ENCODE assay signal across 8 mouse cellular contexts in genomic region chr2:26296606-26297195, GRCm38 (mm10). TPM values are rescaled to one million over a fixed set of nuclear protein-coding genes. Genes with fewer than 3 reads are reported as not detected.
DNase-seq lines count a peak whose midpoint lies in the region; ATAC-seq lines count a peak whose summit lies in the region.

No protein-coding gene starts in this region.

- no peak for DNase-seq in lung, postnatal 25 days (ENCODE audit: low spot score)
- peak; percentile 81 to 82 for DNase-seq in layer of hippocampus, postnatal 36 days
- DNase-seq in right cerebral cortex, postnatal 14 days: peak; percentile 71
- DNase-seq in urinary bladder, postnatal 14 days (ENCODE audit: low spot score): no peak
- no peak for DNase-seq in heart, postnatal 4 days

- peak overlapping the region; percentile 43 for H3K9ac ChIP-seq in lung, embryonic 16.5 days (ENCODE audit: low read length)
- no peak overlapping the region for H3K9ac ChIP-seq in embryonic facial prominence, embryonic 15.5 days

- peak; percentile 28 for ATAC-seq in lung, embryonic 16.5 days (ENCODE audit: low read depth)
- ATAC-seq in embryonic facial prominence, embryonic 15.5 days (ENCODE audit: insufficient number of reproducible peaks, low FRiP score, low TSS enrichment, low read depth): no peak
- no peak for ATAC-seq in activated CD4-positive, CD25-positive, alpha-beta regulatory T cell, adult 4 months

- no peaks in the 10 kb centered on the region for H3K27me3 ChIP-seq in lung, embryonic 16.5 days (ENCODE audit: control insufficient read depth, insufficient read depth, low read depth, low read length)
- peaks cover 7% of the 10 kb centered on the region; the same call in 1 of the 2 replicates for H3K27me3 ChIP-seq in embryonic facial prominence, embryonic 15.5 days

- WGBS in lung, embryonic 16.5 days: 21% methylated on average over 6 of the region's 6 CpGs
- 20% methylated on average over 6 of the region's 6 CpGs for WGBS in embryonic facial prominence, embryonic 15.5 days

- no peak overlapping the region for H3K4me2 ChIP-seq in lung, embryonic 16.5 days (ENCODE audit: low read depth, low read length)
- no peak overlapping the region; the same call in 1 of the 2 replicates for H3K4me2 ChIP-seq in embryonic facial prominence, embryonic 15.5 days (replicated peaks)

- no peaks in the 10 kb centered on the region for H3K9me3 ChIP-seq in lung, embryonic 16.5 days (ENCODE audit: control insufficient read depth, low read length)
- H3K9me3 ChIP-seq in embryonic facial prominence, embryonic 15.5 days (replicated peaks): no peaks in the 10 kb centered on the region

- H3K27ac ChIP-seq in lung, embryonic 16.5 days (ENCODE audit: low read length): peak overlapping the region; percentile 78
- H3K27ac ChIP-seq in embryonic facial prominence, embryonic 15.5 days (replicated peaks): peak overlapping the region; percentile 65

- no peaks in the 10 kb centered on the region for H3K36me3 ChIP-seq in lung, embryonic 16.5 days (ENCODE audit: control insufficient read depth, insufficient read depth, low read length)
- H3K36me3 ChIP-seq in embryonic facial prominence, embryonic 15.5 days: no peaks in the 10 kb centered on the region

- H3K4me1 ChIP-seq in lung, embryonic 16.5 days (replicated peaks; ENCODE audit: control insufficient read depth, insufficient read depth, low read length): peaks cover 32% of the 10 kb centered on the region
- peaks cover 46% of the 10 kb centered on the region for H3K4me1 ChIP-seq in embryonic facial prominence, embryonic 15.5 days

- no peak overlapping the region for H3K4me3 ChIP-seq in lung, embryonic 16.5 days (ENCODE audit: low read length)
- no peak overlapping the region for H3K4me3 ChIP-seq in embryonic facial prominence, embryonic 15.5 days (replicated peaks)

RNA-seq across cellular contexts. Expression of gene Ccdc187, which starts 2.3 kb away (rescaled TPM):
- polyA plus RNA-seq in lung, embryonic 16.5 days (2015; fragmentation: Nextera tagmentation; extraction: Ambion mirVana): 0.60 TPM in 2 replicates
- 0.70 and 1.1 TPM in 2 replicates for polyA plus RNA-seq in embryonic facial prominence, embryonic 15.5 days (2015; fragmentation: Nextera tagmentation; extraction: Ambion mirVana)
- total RNA-seq in layer of hippocampus, postnatal 36 days (2021): under 1 TPM; 0.65 to 0.71 TPM
- total RNA-seq in heart, postnatal 4 days (2021): under 1 TPM; 0.81 to 0.92 TPM
- not detected for polyA plus RNA-seq in activated CD4-positive, CD25-positive, alpha-beta regulatory T cell, adult 4 months (2017; shearing (Covaris generic))

RNA-seq across cellular contexts. Expression of gene Gpsm1, which starts 18.6 kb away (rescaled TPM):
- 47.2 and 51.6 TPM in 2 replicates for polyA plus RNA-seq in lung, embryonic 16.5 days (2015; fragmentation: Nextera tagmentation; extraction: Ambion mirVana)
- polyA plus RNA-seq in embryonic facial prominence, embryonic 15.5 days (2015; fragmentation: Nextera tagmentation; extraction: Ambion mirVana): 52.0 and 52.1 TPM in 2 replicates
- 10 to 100 TPM; 34.5 to 41.8 TPM for total RNA-seq in layer of hippocampus, postnatal 36 days (2021)
- total RNA-seq in heart, postnatal 4 days (2021): 100 to 1,000 TPM; 142 to 153 TPM
- polyA plus RNA-seq in activated CD4-positive, CD25-positive, alpha-beta regulatory T cell, adult 4 months (2017; shearing (Covaris generic)): 1 to 10 TPM; 1.8 to 2.7 TPM

RNA-seq across cellular contexts. Expression of gene Dnlz, which starts 55.2 kb away (rescaled TPM):
- 22.8 and 24.7 TPM in 2 replicates for polyA plus RNA-seq in lung, embryonic 16.5 days (2015; fragmentation: Nextera tagmentation; extraction: Ambion mirVana)
- polyA plus RNA-seq in embryonic facial prominence, embryonic 15.5 days (2015; fragmentation: Nextera tagmentation; extraction: Ambion mirVana): 30.2 and 31.9 TPM in 2 replicates
- 10 to 100 TPM; 25.7 to 26.5 TPM for total RNA-seq in layer of hippocampus, postnatal 36 days (2021)
- total RNA-seq in heart, postnatal 4 days (2021): 10 to 100 TPM; 16.1 to 16.6 TPM
- polyA plus RNA-seq in activated CD4-positive, CD25-positive, alpha-beta regulatory T cell, adult 4 months (2017; shearing (Covaris generic)): 1 to 10 TPM; 6.5 to 7.4 TPM

RNA-seq across cellular contexts. Expression of gene Qsox2, which starts 59.4 kb away (rescaled TPM):
- 21.0 and 21.2 TPM in 2 replicates for polyA plus RNA-seq in lung, embryonic 16.5 days (2015; fragmentation: Nextera tagmentation; extraction: Ambion mirVana)
- polyA plus RNA-seq in embryonic facial prominence, embryonic 15.5 days (2015; fragmentation: Nextera tagmentation; extraction: Ambion mirVana): 21.7 and 22.1 TPM in 2 replicates
- 10 to 100 TPM; 25.6 to 26.2 TPM for total RNA-seq in layer of hippocampus, postnatal 36 days (2021)
- 10 to 100 TPM; 11.2 to 12.1 TPM for total RNA-seq in heart, postnatal 4 days (2021)
- 1 to 10 TPM; 2.0 to 2.6 TPM for polyA plus RNA-seq in activated CD4-positive, CD25-positive, alpha-beta regulatory T cell, adult 4 months (2017; shearing (Covaris generic))

Comparison
In these comparisons a context has a peak if more than half of its experiments do, and no peak if none do; other contexts are left out.
1. DNase-seq: peak in layer of hippocampus, postnatal 36 days (2 of 2) and right cerebral cortex, postnatal 14 days (single experiment); none in lung, postnatal 25 days (single experiment), urinary bladder, postnatal 14 days (single experiment) and heart, postnatal 4 days (single experiment).
2. RNA of gene Gpsm1, which starts 18.6 kb away (polyA plus RNA-seq): 52.0 to 52.1 TPM in embryonic facial prominence, embryonic 15.5 days and 47.2 to 51.6 TPM in lung, embryonic 16.5 days; 1.8 to 2.7 TPM in activated CD4-positive, CD25-positive, alpha-beta regulatory T cell, adult 4 months; every median in the first group is over 10 times any median in the second.